Mouse (Mus musculus): ENCODE measurements around the gene BC107364. TPM values are rescaled to one million over a fixed set of nuclear protein-coding genes. Genes with fewer than 3 reads are reported as not detected.
"Not testable (repeated sequence)": the region's sequence is repeated elsewhere in the genome, so short reads cannot be mapped to it uniquely, and the experiment has no call there.

The BC107364 gene
- polyA plus RNA-seq, 1 experiment from 2014 or later: not detected

DNA sequence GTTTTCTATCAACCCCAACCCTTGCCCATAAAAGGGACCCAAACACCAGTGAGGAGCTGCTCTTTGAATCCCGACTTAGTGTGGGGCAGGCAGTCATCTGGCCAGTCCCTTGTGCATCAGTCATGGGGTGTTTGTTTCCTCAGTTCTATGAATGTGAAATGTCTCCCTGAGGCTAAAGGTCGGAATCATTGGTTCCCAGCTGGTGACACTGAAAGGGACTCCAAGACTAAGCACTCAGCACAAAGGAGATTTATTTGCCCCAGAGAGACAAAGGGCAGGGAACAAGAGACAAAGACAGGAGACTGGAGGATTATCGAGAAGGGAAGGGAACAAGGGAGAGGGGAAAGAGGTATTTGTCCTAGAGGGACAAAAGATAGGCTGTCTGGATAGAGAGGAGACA is 19.9 kb downstream of the BC107364 start:
- no peak overlapping the region for H3K9ac ChIP-seq
- H3K27me3 ChIP-seq (replicated peaks): peaks cover 42% of the 10 kb centered on the region
- ATAC-seq: no peak
- H3K27ac ChIP-seq: no peak overlapping the region
- WGBS (ENCODE audit: insufficient replicate concordance): 49% methylated on average over 3 of the region's 3 CpGs
- peaks cover 62% of the 10 kb centered on the region for H3K4me1 ChIP-seq
- no peaks in the 10 kb centered on the region for H3K9me3 ChIP-seq (replicated peaks)
- no peak overlapping the region for H3K4me2 ChIP-seq
- H3K4me3 ChIP-seq: no peak overlapping the region
- H3K36me3 ChIP-seq: no peaks in the 10 kb centered on the region

DNA sequence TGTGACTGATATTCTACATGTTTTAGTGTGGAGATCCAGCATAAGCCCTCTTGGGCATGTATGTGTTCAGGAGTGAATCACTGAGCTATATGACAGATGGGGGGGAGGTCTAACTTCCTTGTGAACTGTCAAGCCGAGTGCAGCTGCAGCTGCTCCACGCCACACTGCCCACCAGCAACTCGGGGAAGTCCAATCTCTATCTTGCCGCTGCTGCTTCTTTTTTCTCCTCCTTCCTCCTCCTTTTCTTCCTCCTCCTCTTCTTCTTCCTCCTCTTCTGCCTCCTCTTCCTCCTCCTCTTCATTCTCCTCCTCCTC is 22.3 kb downstream of the BC107364 start:
- no peak for ATAC-seq
- Histone ChIP-seq H3K4me2 (peak overlapping the region; percentile 70), H3K4me1 (peaks cover 49% of the 10 kb centered on the region), H3K27ac (peak overlapping the region; percentile 93), H3K4me3 (no peak overlapping the region), H3K9me3 (replicated peaks) (no peaks in the 10 kb centered on the region), H3K27me3 (replicated peaks) (peaks cover 32% of the 10 kb centered on the region), H3K9ac (peak overlapping the region; percentile 46), H3K36me3 (no peaks in the 10 kb centered on the region)
- 33% methylated on average over 4 of the region's 4 CpGs for WGBS (ENCODE audit: insufficient replicate concordance)

DNA sequence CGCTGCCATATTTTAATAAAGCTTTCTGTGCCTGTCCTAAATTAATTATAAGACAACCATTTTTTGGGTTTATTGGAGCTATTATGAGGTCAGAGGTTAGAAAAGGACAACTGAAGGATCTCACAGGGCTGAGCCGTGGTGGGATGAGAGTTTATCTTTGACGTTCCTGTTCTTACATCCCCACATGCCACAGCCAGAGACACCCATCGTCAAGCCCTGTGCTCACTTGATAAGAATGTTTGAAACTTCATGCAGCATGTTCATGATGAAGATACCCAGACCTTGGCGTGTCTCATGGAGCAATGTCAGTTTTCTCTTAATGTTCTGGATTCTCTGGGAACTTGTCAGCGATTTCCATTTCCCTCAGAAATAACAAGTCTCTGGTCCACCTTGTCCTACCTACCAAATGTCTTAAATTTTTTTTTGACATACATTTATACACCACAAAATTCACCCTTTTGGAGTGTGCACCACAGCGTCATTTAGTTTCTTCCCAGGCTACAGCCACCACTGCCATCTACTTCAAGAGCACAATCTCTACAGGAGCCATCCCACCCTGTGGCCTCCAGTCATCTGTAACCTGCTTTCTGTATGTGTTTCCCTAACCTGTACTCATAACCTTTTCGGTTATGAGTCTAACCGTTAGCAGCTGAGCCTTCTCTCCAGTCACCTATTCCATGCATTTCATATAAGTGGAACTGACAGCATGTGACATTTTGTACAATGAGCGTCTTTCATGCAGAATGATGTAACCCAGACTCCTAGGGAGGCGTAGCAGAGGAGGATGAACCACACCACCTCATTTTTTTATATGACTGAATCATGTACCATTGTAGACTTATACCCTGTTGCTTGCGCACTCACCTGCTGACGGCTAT is 22.9 kb downstream of the BC107364 start:
- peak overlapping the region; percentile 46 for H3K9ac ChIP-seq
- WGBS (ENCODE audit: insufficient replicate concordance): 45% methylated on average over 13 of the region's 13 CpGs

DNA sequence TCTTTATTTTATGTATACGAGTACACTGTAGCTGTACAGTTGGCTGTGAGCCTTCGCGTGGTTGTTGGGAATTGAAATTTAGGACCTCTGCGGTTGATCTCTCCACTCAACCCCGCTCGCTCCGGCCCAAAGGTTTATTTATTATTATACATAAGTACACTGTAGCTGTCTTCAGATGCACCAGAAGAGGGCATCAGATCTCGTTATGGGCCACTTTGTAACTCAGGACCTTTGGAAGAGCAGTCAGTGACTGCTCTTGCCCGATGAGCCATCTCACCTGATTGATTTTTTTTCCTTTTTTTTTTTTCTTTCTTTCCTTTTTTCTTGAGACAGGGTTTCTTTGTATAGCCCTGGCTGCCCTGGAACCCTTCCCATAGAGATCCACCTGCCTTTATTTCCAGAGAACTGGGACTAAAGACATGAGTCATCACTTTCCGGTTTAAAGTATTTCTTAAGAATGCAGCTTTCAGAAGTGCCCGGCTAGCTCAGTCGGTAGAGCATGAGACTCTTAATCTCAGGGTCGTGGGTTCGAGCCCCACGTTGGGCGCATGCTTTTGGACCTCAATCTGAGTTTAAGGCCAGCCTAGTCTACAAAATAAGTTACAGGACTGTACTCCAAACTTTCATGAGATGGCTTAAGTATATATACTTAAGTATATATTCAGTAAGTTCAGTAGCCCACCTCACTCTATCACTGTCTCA is 24.2 kb downstream of the BC107364 start:
- peak overlapping the region; percentile 93 for H3K27ac ChIP-seq
- H3K4me3 ChIP-seq: peak overlapping the region; percentile 46
- ATAC-seq: peak; percentile 76
- 6% methylated on average over 16 of the region's 16 CpGs for WGBS (ENCODE audit: insufficient replicate concordance)
- no peaks in the 10 kb centered on the region for H3K9me3 ChIP-seq (replicated peaks)
- H3K4me1 ChIP-seq: peaks cover 49% of the 10 kb centered on the region
- H3K9ac ChIP-seq: peak overlapping the region; percentile 48
- H3K4me2 ChIP-seq: peak overlapping the region; percentile 70
- peaks cover 22% of the 10 kb centered on the region for H3K27me3 ChIP-seq (replicated peaks)
- H3K36me3 ChIP-seq: no peaks in the 10 kb centered on the region

More for the DNA sequence above, 22.9 kb downstream of the BC107364 start:
- Histone ChIP-seq H3K36me3 (no peaks in the 10 kb centered on the region), H3K4me3 (0 out of 2 replicates have a peak overlapping the region, but pooled peaks have one; percentile 11), H3K4me2 (peak overlapping the region; percentile 70), H3K27ac (peak overlapping the region; percentile 93), H3K4me1 (peaks cover 49% of the 10 kb centered on the region), H3K27me3 (replicated peaks) (peaks cover 33% of the 10 kb centered on the region), H3K9me3 (replicated peaks) (no peaks in the 10 kb centered on the region)
- ATAC-seq: peak; percentile 92

DNA sequence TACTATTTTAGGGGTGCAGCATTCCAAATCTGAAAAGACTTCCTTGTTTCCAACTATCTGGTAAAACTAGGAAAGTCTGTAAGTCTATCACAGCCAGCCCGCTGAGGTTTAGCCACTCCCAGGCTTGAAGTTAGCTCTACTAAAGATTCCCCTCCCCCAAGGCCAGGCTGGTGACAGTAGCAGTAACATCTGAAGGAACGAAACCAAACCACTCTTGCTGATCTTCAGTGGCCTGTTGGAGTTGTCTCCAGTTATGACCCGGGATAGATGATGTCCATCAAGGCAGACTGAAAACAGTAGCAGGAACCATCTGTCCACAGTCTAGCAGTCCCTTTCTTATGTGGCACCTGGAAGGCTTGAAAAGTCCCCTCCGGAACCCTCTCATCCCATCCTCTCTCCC is 24.8 kb downstream of the BC107364 start:
- Histone ChIP-seq H3K9me3 (replicated peaks) (no peaks in the 10 kb centered on the region), H3K4me3 (peak overlapping the region; percentile 46), H3K27me3 (replicated peaks) (peaks cover 23% of the 10 kb centered on the region), H3K27ac (peak overlapping the region; percentile 93), H3K36me3 (no peaks in the 10 kb centered on the region), H3K9ac (peak overlapping the region; percentile 48), H3K4me2 (peak overlapping the region; percentile 70), H3K4me1 (peaks cover 49% of the 10 kb centered on the region)
- ATAC-seq: peak; percentile 36; the same call in 1 of the 2 replicates
- 5% methylated on average over 4 of the region's 4 CpGs for WGBS (ENCODE audit: insufficient replicate concordance)

DNA sequence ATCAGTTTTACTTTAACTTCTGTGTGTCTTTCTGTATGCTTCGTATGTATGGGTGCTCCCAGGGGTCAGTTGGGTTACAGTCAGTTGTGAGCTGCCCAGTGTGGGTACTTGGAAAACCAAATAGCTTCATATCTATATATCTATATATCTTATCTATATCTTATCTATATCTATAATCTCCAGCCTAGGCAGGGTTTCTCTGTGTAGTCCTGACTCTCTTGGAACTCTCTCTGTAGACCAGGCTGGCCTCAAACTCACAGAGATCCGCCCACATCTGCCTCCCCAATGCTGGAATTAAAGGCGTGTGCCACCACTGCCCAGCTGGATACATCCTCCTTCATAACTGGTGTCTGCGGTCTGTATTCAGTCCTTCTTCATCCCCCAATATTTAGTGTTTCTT is 25.8 kb downstream of the BC107364 start:
- 79% methylated on average over 4 of the region's 4 CpGs for WGBS (ENCODE audit: insufficient replicate concordance)
- Histone ChIP-seq H3K9ac (no peak overlapping the region), H3K4me1 (peaks cover 47% of the 10 kb centered on the region), H3K27ac (no peak overlapping the region), H3K9me3 (replicated peaks) (no peaks in the 10 kb centered on the region), H3K27me3 (replicated peaks) (peaks cover 27% of the 10 kb centered on the region), H3K4me3 (no peak overlapping the region), H3K4me2 (no peak overlapping the region), H3K36me3 (no peaks in the 10 kb centered on the region)
- ATAC-seq: no peak

DNA sequence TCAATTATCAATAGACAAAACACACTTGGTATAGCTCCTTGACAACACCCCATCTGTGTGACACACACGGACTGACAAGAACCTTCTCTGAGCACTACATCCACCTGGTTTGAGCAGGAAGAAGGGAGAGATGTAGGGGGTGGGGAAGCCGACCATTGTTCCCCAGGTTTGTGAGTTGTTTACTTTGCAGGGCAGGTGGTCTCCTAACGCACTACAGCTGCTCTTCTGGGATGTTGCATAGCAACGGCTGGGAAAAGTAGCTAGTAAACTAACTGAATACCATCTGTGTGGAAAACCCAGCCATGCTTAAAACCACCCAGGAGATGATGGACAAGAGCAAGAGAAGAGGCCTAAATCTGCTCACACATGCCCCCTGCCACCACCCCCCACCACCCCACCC is 27.7 kb downstream of the BC107364 start:
- Histone ChIP-seq H3K4me1 (peaks cover 28% of the 10 kb centered on the region), H3K27me3 (replicated peaks) (peaks cover 27% of the 10 kb centered on the region)
- 41% methylated on average over 4 of the region's 4 CpGs for WGBS (ENCODE audit: insufficient replicate concordance)
- H3K4me3 ChIP-seq; H3K27ac ChIP-seq; H3K9ac ChIP-seq; H3K36me3 ChIP-seq; H3K4me2 ChIP-seq; H3K9me3 ChIP-seq (replicated peaks); ATAC-seq: not testable (repeated sequence)

DNA sequence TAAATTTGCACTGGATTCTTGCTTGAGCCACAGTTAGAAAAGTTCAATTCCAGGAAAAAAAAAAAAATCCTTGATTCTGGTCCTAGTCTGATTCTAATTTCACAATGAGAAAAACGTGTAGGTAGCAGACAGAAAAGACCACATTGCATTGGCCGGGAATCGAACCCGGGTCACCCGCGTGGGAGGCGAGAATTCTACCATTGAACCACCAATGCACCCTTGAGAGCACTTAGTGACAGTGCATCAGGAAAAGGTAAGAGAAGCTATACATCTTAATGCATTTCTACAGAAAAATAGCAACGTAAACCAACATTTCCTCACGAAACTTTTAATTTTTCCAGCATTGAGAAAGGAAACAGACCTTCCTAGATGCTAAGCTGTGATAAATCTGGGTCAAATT is 28.2 kb downstream of the BC107364 start:
- Histone ChIP-seq H3K4me3 (no peak overlapping the region), H3K27me3 (replicated peaks) (peaks cover 27% of the 10 kb centered on the region), H3K36me3 (no peaks in the 10 kb centered on the region), H3K4me1 (peaks cover 23% of the 10 kb centered on the region), H3K9ac (no peak overlapping the region), H3K9me3 (replicated peaks) (no peaks in the 10 kb centered on the region), H3K4me2 (peak overlapping the region; percentile 23; the same call in 1 of the 2 replicates), H3K27ac (no peak overlapping the region)
- WGBS (ENCODE audit: insufficient replicate concordance): 10% methylated on average over 9 of the region's 9 CpGs
- no peak for ATAC-seq

DNA sequence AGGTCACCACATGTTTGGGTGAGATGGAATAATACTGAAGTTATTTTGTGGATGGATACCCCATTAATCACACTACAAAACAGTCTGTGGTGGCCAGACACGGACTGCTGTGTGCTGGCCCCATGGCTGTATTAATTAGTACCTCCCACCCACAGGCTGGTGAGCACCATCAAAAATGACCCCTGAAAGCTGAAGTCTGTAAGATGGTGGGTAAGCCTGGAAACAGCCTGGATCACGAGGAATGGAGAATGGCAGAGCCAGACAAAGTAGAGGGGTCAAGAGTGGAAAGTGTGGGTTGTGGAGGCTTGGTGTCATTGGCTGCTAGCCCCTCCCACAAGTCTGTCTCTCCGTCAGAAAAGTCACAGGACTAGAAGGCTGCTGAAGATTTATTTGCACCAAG is 31.3 kb downstream of the BC107364 start:
- H3K4me2 ChIP-seq: no peak overlapping the region
- H3K27ac ChIP-seq: no peak overlapping the region
- no peak for ATAC-seq
- no peak overlapping the region for H3K4me3 ChIP-seq
- H3K4me1 ChIP-seq: peaks cover 7% of the 10 kb centered on the region
- WGBS (ENCODE audit: insufficient replicate concordance): 35% methylated on average over 3 of the region's 3 CpGs
- H3K36me3 ChIP-seq: no peaks in the 10 kb centered on the region
- H3K27me3 ChIP-seq (replicated peaks): peaks cover 27% of the 10 kb centered on the region
- H3K9ac ChIP-seq: no peak overlapping the region
- H3K9me3 ChIP-seq (replicated peaks): no peaks in the 10 kb centered on the region

DNA sequence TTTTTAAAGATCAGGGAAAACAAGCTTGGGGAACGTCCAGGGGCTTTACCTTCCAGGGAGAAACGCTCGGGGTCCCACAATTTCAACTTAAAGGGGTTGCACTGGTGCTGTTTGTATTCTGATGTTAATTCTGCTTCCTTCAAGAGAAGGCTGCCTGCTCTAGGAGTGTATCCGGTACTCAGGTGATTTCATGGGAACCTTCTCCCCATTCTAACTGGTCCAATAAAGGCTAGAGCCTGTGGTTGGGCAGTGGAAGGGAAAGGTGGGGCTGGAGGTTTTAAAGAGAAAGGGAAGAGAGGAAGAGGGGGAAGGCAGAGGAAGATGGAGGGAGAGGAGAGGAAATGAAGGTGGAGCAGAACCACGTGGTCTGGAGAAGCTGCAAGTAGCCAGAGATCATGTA is 33.2 kb downstream of the BC107364 start:
- H3K9ac ChIP-seq; H3K9me3 ChIP-seq (replicated peaks); H3K27ac ChIP-seq; H3K36me3 ChIP-seq; ATAC-seq; H3K4me2 ChIP-seq; H3K4me3 ChIP-seq: not testable (repeated sequence)
- Histone ChIP-seq H3K4me1 (peaks cover 19% of the 10 kb centered on the region), H3K27me3 (replicated peaks) (peaks cover 18% of the 10 kb centered on the region)
- WGBS (ENCODE audit: insufficient replicate concordance): 58% methylated on average over 5 of the region's 5 CpGs

DNA sequence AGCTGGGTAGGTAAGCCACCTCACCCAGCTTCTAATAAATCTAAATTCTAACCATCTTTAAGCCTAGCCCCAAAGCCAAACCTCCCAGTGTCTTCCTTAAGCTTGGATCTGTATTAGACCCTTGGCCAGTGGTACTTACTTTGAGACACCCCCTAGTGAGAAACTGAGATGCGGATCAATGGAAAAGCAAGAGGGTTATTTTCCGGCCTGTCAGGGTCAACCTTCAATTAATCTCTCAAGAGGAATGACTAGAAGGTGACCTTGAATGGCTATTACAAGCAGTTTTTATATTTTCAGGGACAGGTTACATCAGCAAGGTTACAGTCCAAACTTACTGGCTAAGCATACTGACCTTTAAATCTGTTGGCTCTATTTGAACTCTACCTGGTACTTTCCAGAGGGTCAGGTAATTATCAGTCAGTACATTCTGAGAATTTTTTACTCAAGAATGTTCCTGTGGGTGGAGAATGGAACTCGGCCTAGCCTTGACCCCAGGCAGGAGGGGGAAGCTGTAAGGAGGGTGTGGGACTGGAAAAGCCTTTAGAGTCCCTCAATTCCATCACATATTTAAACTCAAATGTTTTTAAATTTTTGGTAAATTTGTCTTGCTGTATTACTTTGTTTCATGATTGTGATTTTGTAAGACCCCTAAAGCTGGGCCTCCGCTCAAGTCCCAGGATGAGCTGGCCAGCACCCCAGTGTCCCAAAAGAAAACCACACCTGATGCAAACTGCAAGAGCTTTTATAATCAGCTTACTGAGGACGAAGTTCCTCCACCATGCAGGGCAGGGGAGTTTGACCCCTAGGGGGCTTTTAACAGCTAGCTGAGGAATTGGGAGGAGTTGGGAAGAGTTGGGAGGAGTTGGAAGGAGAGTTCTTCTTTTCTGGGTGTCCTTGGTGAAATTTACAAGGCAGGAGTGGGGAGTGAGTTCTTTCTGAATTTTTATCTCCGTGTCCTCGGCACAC is 34.0 kb downstream of the BC107364 start:
- H3K36me3 ChIP-seq: no peaks in the 10 kb centered on the region
- WGBS (ENCODE audit: insufficient replicate concordance): 71% methylated on average over 7 of the region's 7 CpGs
- H3K4me1 ChIP-seq: peaks cover 26% of the 10 kb centered on the region
- ATAC-seq: no peak
- no peak overlapping the region for H3K4me3 ChIP-seq
- H3K4me2 ChIP-seq: no peak overlapping the region
- no peak overlapping the region for H3K27ac ChIP-seq
- peaks cover 18% of the 10 kb centered on the region for H3K27me3 ChIP-seq (replicated peaks)
- H3K9me3 ChIP-seq (replicated peaks): no peaks in the 10 kb centered on the region
- H3K9ac ChIP-seq: no peak overlapping the region
